Mouse (Mus musculus) embryonic facial prominence, embryonic 11.5 days (tissue): ENCODE measurements at regions not wholly inside any gene's neighbourhood (a gene's known extent, or its start where the extent isn't known, plus 50 kb on each side); places are given as distances from the start of the nearest gene placed in this dataset.

Source experiments
- ATAC-seq: fragments of 200-750 bp; cut with Nextera tagmentation; replicated peaks from 2 replicates; pipeline ENCODE4 v1.8.0; 2017; ENCODE audit warnings: low read depth; ENCODE audit not compliant: insufficient number of reproducible peaks, low FRiP score, low TSS enrichment
- DNase-seq: peaks from one replicate; pipeline ENCODE4 v3.0.0-alpha.2; 2015; ENCODE audit warnings: low spot score
- H3K27ac ChIP-seq: fragments of 300-500 bp; sonication (generic); replicated peaks from 2 replicates; pipeline ENCODE4 v1.5.1; 2014; ENCODE audit warnings: mild to moderate bottlenecking, low read depth, low read length, control low read depth
- H3K27me3 ChIP-seq: fragments of 300-500 bp; sonication (generic); 2 replicates; pipeline ENCODE4 v1.6.1; 2014; ENCODE audit warnings: mild to moderate bottlenecking, low read length, moderate library complexity, mixed read lengths; ENCODE audit not compliant: control insufficient read depth, insufficient read depth
- H3K36me3 ChIP-seq: fragments of 300-500 bp; sonication (generic); replicated peaks from 2 replicates; pipeline ENCODE4 v1.6.1; 2014; ENCODE audit warnings: low read depth, mild to moderate bottlenecking, low read length, moderate library complexity, mixed read lengths; ENCODE audit not compliant: control insufficient read depth, insufficient read depth
- H3K4me1 ChIP-seq: fragments of 300-500 bp; sonication (generic); 2 replicates; pipeline ENCODE4 v1.6.1; 2014; ENCODE audit warnings: low read length, mixed read lengths; ENCODE audit not compliant: control insufficient read depth, insufficient read depth
- H3K4me2 ChIP-seq: fragments of 300-500 bp; sonication (generic); 2 replicates; pipeline ENCODE4 v1.6.1; 2014; ENCODE audit warnings: low read depth, mild to moderate bottlenecking, control low read depth, low read length, moderate library complexity
- H3K4me3 ChIP-seq: fragments of 300-500 bp; sonication (generic); 2 replicates; pipeline ENCODE4 v1.5.1; 2014; ENCODE audit warnings: low read depth, low read length, control low read depth
- H3K9ac ChIP-seq: fragments of 300-500 bp; sonication (generic); replicated peaks from 2 replicates; pipeline ENCODE4 v1.6.1; 2014; ENCODE audit warnings: mild to moderate bottlenecking, control low read depth, low read length
- H3K9me3 ChIP-seq: fragments of 300-500 bp; sonication (generic); replicated peaks from 2 replicates; pipeline ENCODE4 v1.6.1; 2016; ENCODE audit warnings: mild to moderate bottlenecking, low read length, inconsistent platforms, mixed read lengths; ENCODE audit not compliant: control insufficient read depth
- WGBS: fragments of 180-500 bp; shearing (Covaris S2); extraction: QIAGEN DNeasy Blood & Tissue Kit; methylation state at CpG from one replicate; pipeline ENCODE4 v1.1.7; 2014; 5-methylcytosine and 5-hydroxymethylcytosine counted together

DNA sequence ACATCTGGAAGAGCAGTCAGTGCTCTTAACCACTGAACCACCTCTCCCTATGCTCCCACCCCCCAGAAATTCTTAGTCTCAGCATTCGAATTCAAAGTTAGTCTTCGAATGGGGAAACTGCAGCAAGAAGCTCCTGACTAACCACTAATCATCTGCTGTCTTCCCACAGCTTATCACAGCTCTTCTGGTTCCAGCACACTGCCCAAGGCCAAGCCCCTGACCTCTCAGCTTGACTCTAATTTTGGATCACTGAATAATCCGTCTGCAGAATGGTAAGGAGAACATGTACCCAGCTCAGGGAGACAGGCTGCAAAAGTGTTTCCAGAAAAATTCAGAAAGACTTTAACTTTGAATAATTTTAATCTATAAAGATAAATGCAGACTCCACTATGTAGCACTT is 325.8 kb upstream of the 2610001J05Rik start:
- Histone ChIP-seq H3K4me1 (no peaks in the 10 kb centered on the region), H3K9ac (no peak overlapping the region), H3K4me2 (no peak overlapping the region), H3K9me3 (no peaks in the 10 kb centered on the region), H3K4me3 (no peak overlapping the region), H3K27me3 (no peaks in the 10 kb centered on the region), H3K27ac (no peak overlapping the region), H3K36me3 (no peaks in the 10 kb centered on the region)
- ATAC-seq (no peak), DNase-seq (no peak)
- 61% methylated on average over 3 of the region's 3 CpGs for WGBS

DNA sequence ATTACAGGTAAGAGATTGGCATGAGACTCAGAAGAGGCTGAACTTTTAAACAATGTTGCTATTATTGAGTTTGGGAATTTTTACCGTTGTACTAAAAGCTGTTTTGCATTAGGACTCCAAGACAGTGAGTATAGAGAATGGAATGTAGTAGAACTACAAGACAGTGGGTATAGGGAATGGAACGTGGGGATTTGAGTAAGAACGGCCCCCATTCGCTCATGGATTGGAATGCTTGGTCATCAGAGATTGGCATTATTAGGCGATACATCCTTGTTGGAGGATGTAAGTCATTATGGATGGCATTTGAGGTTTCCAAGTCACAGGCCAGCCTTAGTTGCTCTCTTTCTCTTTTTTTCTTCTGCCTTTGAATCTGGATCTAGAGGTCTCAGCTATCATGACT is 324.0 kb upstream of the 2610001J05Rik start:
- 83% methylated on average over 5 of the region's 5 CpGs for WGBS
- ATAC-seq = no peak

DNA sequence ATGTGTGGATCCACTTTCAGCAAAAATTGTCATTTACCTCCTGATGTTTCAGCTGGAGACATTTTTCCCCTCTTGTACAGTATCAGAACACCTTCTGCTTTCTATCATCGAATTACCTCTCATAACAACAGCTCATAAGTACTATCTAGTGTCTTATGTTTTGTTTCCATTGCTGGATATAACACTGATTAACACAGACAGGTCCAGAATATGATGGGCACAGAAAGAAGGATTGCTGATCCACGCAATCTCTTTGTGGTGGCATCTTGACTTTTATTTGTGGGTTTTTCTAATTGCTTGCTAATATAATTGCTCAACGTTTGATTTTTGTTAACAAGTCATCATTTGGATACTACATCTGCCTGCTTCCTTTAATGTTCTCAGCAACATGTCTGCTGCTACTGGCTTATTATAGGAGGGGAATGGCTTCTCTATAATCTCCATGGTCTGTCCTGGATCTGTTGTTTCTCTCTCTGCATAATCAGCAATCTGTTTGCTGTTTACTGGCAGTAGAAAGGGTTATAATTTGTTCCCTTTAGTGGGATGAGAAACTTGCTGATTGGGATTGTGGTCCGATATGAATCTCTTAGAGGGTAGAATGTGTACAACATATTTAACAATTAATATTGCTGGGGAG is 320.2 kb upstream of the 2610001J05Rik start:
- 86% methylated on average over 4 of the region's 4 CpGs for WGBS
- Histone ChIP-seq H3K4me1 (no peaks in the 10 kb centered on the region), H3K9me3 (no peaks in the 10 kb centered on the region), H3K27ac (no peak overlapping the region), H3K4me3 (no peak overlapping the region), H3K27me3 (no peaks in the 10 kb centered on the region), H3K36me3 (no peaks in the 10 kb centered on the region), H3K9ac (no peak overlapping the region), H3K4me2 (no peak overlapping the region)
- DNase-seq = no peak
- ATAC-seq = no peak

More for the DNA sequence above, 324.0 kb upstream of the 2610001J05Rik start:
- Histone ChIP-seq H3K27ac (no peak overlapping the region), H3K4me2 (no peak overlapping the region), H3K4me3 (no peak overlapping the region), H3K27me3 (no peaks in the 10 kb centered on the region), H3K9me3 (no peaks in the 10 kb centered on the region), H3K4me1 (no peaks in the 10 kb centered on the region), H3K9ac (no peak overlapping the region), H3K36me3 (no peaks in the 10 kb centered on the region)
- DNase-seq = no peak

- no peak overlapping the region for H3K9ac ChIP-seq
- no peak overlapping the region for H3K27ac ChIP-seq
- ATAC-seq (no peak), DNase-seq (no peak)
- no peaks in the 10 kb centered on the region for H3K4me1 ChIP-seq
- no peak overlapping the region for H3K4me3 ChIP-seq
- WGBS = 80% methylated on average over 2 of the region's 2 CpGs
- no peaks in the 10 kb centered on the region for H3K9me3 ChIP-seq
- no peaks in the 10 kb centered on the region for H3K27me3 ChIP-seq
- no peaks in the 10 kb centered on the region for H3K36me3 ChIP-seq
- no peak overlapping the region for H3K4me2 ChIP-seq
Observed at GRCm38 (mm10) chr6:14185921-14186420, 314.7 kb upstream of the 2610001J05Rik start.

DNA sequence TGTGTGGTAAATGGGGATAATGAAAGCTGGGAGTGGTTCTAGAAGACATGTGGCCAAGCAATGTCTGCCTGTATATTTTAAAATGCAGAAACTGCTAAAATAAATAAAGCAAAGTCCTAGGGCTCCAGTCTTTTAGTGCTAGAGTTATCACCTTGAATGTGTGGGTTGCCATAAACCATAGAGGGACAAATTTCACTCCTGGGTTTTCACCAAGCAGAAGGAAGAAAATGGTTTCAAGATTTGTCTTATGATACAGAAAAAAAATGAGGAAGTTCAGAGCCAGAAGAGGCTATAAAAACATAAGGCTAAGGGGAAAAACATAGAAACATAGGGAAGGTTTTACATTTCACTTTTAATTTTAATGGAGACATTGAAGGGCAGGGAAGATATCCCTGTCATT is 276.1 kb upstream of the 2610001J05Rik start:
- Histone ChIP-seq H3K27ac (no peak overlapping the region), H3K36me3 (no peaks in the 10 kb centered on the region), H3K9ac (no peak overlapping the region), H3K4me1 (no peaks in the 10 kb centered on the region), H3K4me2 (no peak overlapping the region), H3K9me3 (no peaks in the 10 kb centered on the region), H3K4me3 (no peak overlapping the region), H3K27me3 (no peaks in the 10 kb centered on the region)
- no peak for ATAC-seq
- no peak for DNase-seq

DNA sequence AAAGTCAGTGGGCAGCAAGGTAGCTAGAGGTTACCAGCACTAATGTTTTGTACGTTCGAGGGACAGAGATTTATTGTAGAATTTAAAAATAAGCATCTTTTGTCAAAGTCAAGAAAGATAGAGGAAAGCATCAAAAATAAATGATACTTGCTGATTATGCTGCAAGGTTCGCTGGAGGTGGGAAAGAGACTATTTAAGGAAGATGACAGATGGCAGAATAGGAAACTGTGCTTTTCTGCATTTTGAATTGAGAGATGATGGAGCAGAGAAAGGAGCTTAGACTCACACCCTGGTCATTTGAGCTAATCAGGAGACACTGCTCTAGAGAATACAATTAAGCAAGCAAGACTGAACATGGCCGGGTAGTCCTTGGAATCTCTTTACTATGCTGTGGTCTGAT is 275.1 kb upstream of the 2610001J05Rik start:
- H3K9me3 ChIP-seq = no peaks in the 10 kb centered on the region
- 85% methylated on average over 4 of the region's 4 CpGs for WGBS
- no peak for ATAC-seq

DNA sequence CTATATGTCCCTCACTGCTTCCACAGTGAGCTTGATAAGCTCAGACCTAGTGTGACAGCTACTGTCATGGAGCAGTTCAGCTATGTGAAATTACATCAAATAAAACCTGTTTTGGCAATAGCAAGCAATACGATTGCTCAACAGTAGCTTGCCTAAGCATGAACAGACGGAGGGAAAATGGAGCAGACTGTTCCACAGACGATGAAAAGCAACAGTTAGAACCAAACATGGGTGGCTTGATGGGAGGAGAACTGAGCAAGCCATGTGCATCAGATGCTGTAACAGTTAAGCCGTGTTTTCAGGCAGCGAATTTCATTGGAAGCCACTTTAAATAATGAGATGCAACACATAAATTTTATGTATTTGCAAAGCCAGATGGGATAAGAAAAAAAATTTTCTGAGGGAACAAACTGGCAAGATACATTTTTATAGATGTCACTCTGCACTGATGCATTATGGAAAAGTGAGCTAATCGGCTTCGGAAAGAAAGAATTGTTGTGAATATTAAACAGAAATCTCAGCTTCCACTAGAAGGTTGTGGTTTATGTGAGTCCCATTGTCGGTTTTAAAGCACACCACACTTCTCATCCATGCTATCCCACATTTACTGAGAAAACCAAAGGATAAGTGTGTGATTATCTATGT is 270.9 kb upstream of the 2610001J05Rik start:
- Histone ChIP-seq H3K27ac (no peak overlapping the region), H3K4me2 (no peak overlapping the region), H3K27me3 (no peaks in the 10 kb centered on the region), H3K36me3 (no peaks in the 10 kb centered on the region), H3K4me1 (no peaks in the 10 kb centered on the region), H3K9ac (no peak overlapping the region), H3K4me3 (no peak overlapping the region), H3K9me3 (no peaks in the 10 kb centered on the region)
- 82% methylated on average over 8 of the region's 8 CpGs for WGBS
- ATAC-seq (no peak), DNase-seq (no peak)

More for the DNA sequence above, 275.1 kb upstream of the 2610001J05Rik start:
- H3K4me2 ChIP-seq = no peak overlapping the region
- H3K27ac ChIP-seq = no peak overlapping the region
- H3K27me3 ChIP-seq = no peaks in the 10 kb centered on the region
- no peaks in the 10 kb centered on the region for H3K36me3 ChIP-seq
- H3K4me3 ChIP-seq = no peak overlapping the region
- H3K4me1 ChIP-seq = no peaks in the 10 kb centered on the region
- DNase-seq = no peak
- H3K9ac ChIP-seq = no peak overlapping the region

DNA sequence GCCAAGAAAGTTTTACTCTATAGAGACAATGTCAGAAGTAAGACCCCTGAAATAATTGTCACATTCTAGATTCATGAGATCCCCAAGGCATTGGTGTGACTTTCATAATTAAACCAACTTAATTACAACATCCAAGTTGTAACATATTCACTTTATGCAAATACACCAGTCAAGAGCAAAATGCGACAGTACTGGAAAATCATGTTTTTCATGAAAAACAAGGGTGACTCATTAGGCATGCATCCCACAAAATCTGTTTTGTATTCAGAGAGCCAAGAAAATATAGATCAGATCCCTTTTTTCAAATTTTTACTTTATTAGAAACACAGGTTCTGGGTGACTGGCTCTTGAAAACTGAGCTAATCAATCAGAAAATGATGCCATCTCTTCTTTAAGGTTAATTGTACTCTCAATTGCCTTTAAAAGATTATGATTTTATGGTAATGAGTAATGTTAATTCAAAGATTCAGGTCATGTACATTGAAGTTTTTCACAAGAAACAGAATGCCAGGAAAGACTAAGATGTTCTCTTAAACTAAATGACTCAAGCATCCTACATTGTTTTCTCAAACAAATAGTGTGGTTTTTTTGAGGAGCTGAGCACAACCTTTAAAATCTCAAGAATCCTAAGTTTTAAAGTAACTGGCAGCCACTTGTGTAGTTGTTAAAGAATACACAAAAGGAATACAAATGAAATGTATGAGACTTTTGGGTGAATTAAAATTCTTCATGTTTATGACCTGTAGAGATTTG is 259.2 kb upstream of the 2610001J05Rik start:
- H3K9me3 ChIP-seq = no peaks in the 10 kb centered on the region
- ATAC-seq = no peak

More for the DNA sequence above, 259.2 kb upstream of the 2610001J05Rik start:
- Histone ChIP-seq H3K9ac (no peak overlapping the region), H3K27ac (no peak overlapping the region), H3K4me2 (no peak overlapping the region), H3K4me1 (no peaks in the 10 kb centered on the region), H3K4me3 (no peak overlapping the region), H3K27me3 (no peaks in the 10 kb centered on the region), H3K36me3 (no peaks in the 10 kb centered on the region)
- DNase-seq = no peak
- 80% methylated on average over 1 of the region's 1 CpGs for WGBS
